Comparison of ENCODE assay signal across 8 mouse cellular contexts in the genomic region with DNA sequence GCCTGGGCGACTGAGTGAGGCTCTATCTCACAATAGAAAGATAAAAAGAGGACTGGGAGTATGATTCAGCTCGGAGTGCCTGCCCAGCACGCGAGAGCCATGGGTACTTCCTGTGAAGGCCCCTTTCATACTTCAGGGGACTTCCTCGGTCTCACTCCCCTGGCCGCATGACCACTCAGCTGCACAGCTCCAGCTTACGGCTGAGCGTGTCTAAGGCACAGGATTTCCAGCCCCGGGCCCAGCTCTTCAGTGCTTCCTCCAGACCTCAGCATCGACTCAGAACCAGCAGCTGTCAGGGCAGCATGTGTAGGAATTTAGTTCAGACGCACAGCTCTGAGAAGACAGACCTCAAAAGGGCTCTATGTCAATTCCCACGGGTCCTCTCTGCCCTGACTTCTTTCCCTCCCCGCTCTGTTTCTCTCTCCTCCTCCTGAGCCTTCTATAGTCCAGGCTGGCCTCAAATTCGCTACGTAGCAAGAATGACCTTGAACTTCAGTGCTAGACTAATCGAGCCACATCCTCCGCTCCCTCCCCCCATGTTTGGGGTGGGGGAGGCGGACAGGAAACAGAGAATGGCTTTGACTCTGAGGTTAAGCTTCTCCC.
DNase-seq lines count a peak whose midpoint lies in the region; ATAC-seq lines count a peak whose summit lies in the region.

No protein-coding gene starts in this region.

- H3K4me2 ChIP-seq in forebrain, embryonic 15.5 days (replicated peaks): no peak overlapping the region

- H3K4me1 ChIP-seq in forebrain, embryonic 15.5 days: peaks cover 5% of the 10 kb centered on the region

- ATAC-seq in megakaryocyte progenitor cell, adult 5-6 weeks (replicated peaks; ENCODE audit: poor library complexity): no peak
- ATAC-seq in forebrain, embryonic 15.5 days (replicated peaks): no peak

- H3K9me3 ChIP-seq in forebrain, embryonic 15.5 days: no peaks in the 10 kb centered on the region

- peaks cover 15% of the 10 kb centered on the region; the same call in 1 of the 2 replicates for H3K36me3 ChIP-seq in forebrain, embryonic 15.5 days

- peak; percentile 62 for DNase-seq in lung, postnatal 10 days
- DNase-seq in lung, adult 18-20 months: no peak
- peak; percentile 35 for DNase-seq in adrenal gland, postnatal 25 days
- DNase-seq in kidney, adult 11 months: peak; percentile 36
- DNase-seq in mesoderm, embryonic 11.5 days (ENCODE audit: low read depth, low spot score): peak; percentile 66
- DNase-seq in cerebellum, adult 11-12 months: no peak

- H3K9ac ChIP-seq in forebrain, embryonic 15.5 days (replicated peaks): no peak overlapping the region

- no peak overlapping the region for H3K27ac ChIP-seq in forebrain, embryonic 15.5 days (replicated peaks)

- WGBS in forebrain, embryonic 15.5 days: 73% methylated on average over 18 of the region's 18 CpGs

- H3K4me3 ChIP-seq in forebrain, embryonic 15.5 days: no peak overlapping the region

- no peaks in the 10 kb centered on the region for H3K27me3 ChIP-seq in forebrain, embryonic 15.5 days

Comparison
In these comparisons a context has a peak if more than half of its experiments do, and no peak if none do; other contexts are left out.
1. DNase-seq: peak in lung, postnatal 10 days (single experiment), adrenal gland, postnatal 25 days (single experiment), kidney, adult 11 months (single experiment) and mesoderm, embryonic 11.5 days (single experiment); none in lung, adult 18-20 months (0 of 2) and cerebellum, adult 11-12 months (single experiment).